Mouse (Mus musculus) stomach, postnatal 0 days (tissue): ENCODE data around the gene Nbas. TPM values are rescaled to one million over a fixed set of nuclear protein-coding genes. Genes with fewer than 3 reads are reported as not detected.

Experiments
- ATAC-seq: fragments of 200-750 bp; cut with Nextera tagmentation; 2 replicates; pipeline ENCODE4 v1.8.0; 2017; ENCODE audit not compliant: low FRiP score, low TSS enrichment
- DNase-seq: peaks from one replicate; pipeline ENCODE4 v3.0.0-alpha.2; 2016; ENCODE audit warnings: low spot score
- H3K27ac ChIP-seq: fragments of 300-500 bp; sonication (generic); replicated peaks from 2 replicates; pipeline ENCODE4 v1.5.1; 2014; ENCODE audit warnings: mild to moderate bottlenecking, control low read depth
- H3K27me3 ChIP-seq: fragments of 300-500 bp; sonication (generic); 2 replicates; pipeline ENCODE4 v1.6.1; 2014; ENCODE audit warnings: low read length; ENCODE audit not compliant: control insufficient read depth, insufficient read depth
- H3K36me3 ChIP-seq: fragments of 300-500 bp; sonication (generic); 2 replicates; pipeline ENCODE4 v1.6.1; 2014; ENCODE audit warnings: low read length, mixed read lengths; ENCODE audit not compliant: control insufficient read depth, insufficient read depth
- H3K4me1 ChIP-seq: fragments of 300-500 bp; sonication (generic); replicated peaks from 2 replicates; pipeline ENCODE4 v1.6.1; 2014; ENCODE audit warnings: antibody characterized with exemption; ENCODE audit not compliant: control insufficient read depth, insufficient read depth
- H3K4me2 ChIP-seq: fragments of 300-500 bp; sonication (generic); replicated peaks from 2 replicates; pipeline ENCODE4 v1.6.1; 2014; ENCODE audit warnings: low read depth, mild to moderate bottlenecking, control low read depth, moderate library complexity
- H3K4me3 ChIP-seq: fragments of 300-500 bp; sonication (generic); 2 replicates; pipeline ENCODE4 v1.5.1; 2014; ENCODE audit warnings: low read depth, low read length, control low read depth
- H3K9ac ChIP-seq: fragments of 300-500 bp; sonication (generic); 2 replicates; pipeline ENCODE4 v1.6.1; 2014; ENCODE audit warnings: mild to moderate bottlenecking, low read length, control low read depth, mixed read lengths
- H3K9me3 ChIP-seq: fragments of 300-500 bp; sonication (generic); 2 replicates; pipeline ENCODE4 v1.6.1; 2016; ENCODE audit warnings: low read length; ENCODE audit not compliant: control insufficient read depth
- CTCF ChIP-seq: IDR thresholded peaks from 2 replicates; pipeline ENCODE4 v1.5.1; 2016; ENCODE audit warnings: antibody characterized with exemption, low read depth, mild to moderate bottlenecking, moderate library complexity
- EP300 ChIP-seq: optimal IDR thresholded peaks from 2 replicates; pipeline ENCODE3; 2016; ENCODE audit warnings: antibody characterized with exemption
- WGBS: fragments of 180-500 bp; shearing (Covaris S2); extraction: QIAGEN DNeasy Blood & Tissue Kit; methylation state at CpG from one replicate; pipeline ENCODE4 v1.1.7; 2014; 5-methylcytosine and 5-hydroxymethylcytosine counted together
- polyA plus RNA-seq: library from polyadenylated mRNA; unstranded; fragments of >200 nt; fragmentation: Nextera tagmentation; extraction: Ambion mirVana; gene quantifications from 2 replicates; pipeline ENCODE4 v1.2.1, GENCODE M21; 2015

Gene Nbas
- polyA plus RNA-seq = 9.1 and 11.5 TPM in 2 replicates

DNA sequence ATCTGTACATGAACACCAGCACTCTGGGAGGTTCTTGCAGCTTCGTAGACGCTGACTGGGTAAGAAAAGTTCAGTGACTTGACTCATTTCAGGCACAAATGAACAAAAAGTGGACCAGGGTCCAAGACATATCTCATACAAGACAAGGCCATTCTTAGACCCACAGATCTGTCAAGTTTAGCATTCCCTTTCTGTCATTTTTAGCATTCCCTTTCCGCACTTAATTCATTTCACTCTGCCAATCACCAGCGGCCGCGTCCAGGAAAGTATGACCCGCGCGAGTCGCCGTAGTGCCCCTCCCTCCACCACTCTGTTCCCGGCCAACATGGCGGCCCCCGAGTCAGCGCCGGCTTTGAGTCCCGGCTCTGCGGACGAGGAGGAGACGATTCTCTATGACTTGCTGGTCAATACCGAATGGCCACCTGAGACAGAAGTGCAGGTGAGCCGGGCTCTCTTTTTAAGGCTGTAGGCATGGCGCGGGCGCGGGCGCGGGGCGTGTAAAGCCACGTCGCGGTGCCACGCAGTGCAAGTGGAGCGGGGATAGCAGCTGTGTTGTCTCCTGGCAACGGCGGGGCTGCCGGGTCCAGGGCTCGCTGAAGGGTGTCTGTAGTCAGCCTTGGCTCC is at the start of gene Nbas:
Gene Nbas, plus strand, starts transcription at position 308 of the 624 bp plus-strand sequence.
- Histone ChIP-seq H3K27me3 (no peaks in the 10 kb centered on the region), H3K4me1 (no peaks in the 10 kb centered on the region), H3K9me3 (no peaks in the 10 kb centered on the region), H3K4me2 (peak within 1 kb of the TSS; percentile 72), H3K9ac (peak within 1 kb of the TSS; percentile 80), H3K4me3 (peak within 1 kb of the TSS; percentile 95), H3K27ac (no peak within 1 kb of the TSS), H3K36me3 (no peaks in the 10 kb centered on the region)
- TF ChIP-seq CTCF = no peak
- no peak for TF ChIP-seq EP300
- WGBS = 2% methylated on average over 38 of the region's 38 CpGs
- ATAC-seq (peak; percentile 94), DNase-seq (peak; percentile 87)

DNA sequence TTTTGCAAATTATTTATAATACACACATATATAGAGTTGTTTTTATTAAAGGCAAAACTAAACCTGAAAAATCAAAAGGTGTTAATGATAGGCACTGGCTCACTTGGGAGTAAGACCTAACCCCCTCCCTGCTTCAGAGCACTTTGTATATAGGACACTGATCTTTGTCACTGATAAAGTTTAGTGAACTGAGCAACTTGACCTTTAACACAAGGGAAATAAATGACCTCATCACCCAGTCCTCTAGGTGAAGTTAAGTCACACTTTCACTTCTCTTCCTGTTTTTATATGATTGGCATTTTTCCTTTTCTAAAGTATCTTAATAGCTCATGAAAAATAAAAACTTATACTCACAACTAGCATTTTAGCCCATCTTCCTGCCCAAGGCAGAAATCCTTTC is 26.5 kb upstream of the Nbas start:
- H3K4me2 ChIP-seq = no peak overlapping the region
- TF ChIP-seq CTCF (no peak), EP300 (no peak)
- DNase-seq = no peak
- H3K9me3 ChIP-seq = no peaks in the 10 kb centered on the region
- H3K36me3 ChIP-seq = peaks cover 23% of the 10 kb centered on the region
- H3K4me3 ChIP-seq = no peak overlapping the region
- ATAC-seq = no peak
- H3K27me3 ChIP-seq = no peaks in the 10 kb centered on the region
- H3K27ac ChIP-seq = no peak overlapping the region
- no peak overlapping the region for H3K9ac ChIP-seq
- H3K4me1 ChIP-seq = no peaks in the 10 kb centered on the region

GRCm38 (mm10) chr12:13248691-13249572 is 20.0 kb upstream of the Nbas start, which contains the start of gene Ddx1:
Ddx1 (minus strand) TSS chr12:13249213.
- Histone ChIP-seq H3K27me3 (no peaks in the 10 kb centered on the region), H3K4me3 (peak within 1 kb of the TSS; percentile 93), H3K4me2 (peak within 1 kb of the TSS; percentile 62), H3K9ac (peak within 1 kb of the TSS; percentile 94), H3K9me3 (no peaks in the 10 kb centered on the region), H3K36me3 (no peaks in the 10 kb centered on the region), H3K4me1 (no peaks in the 10 kb centered on the region), H3K27ac (peak within 1 kb of the TSS; percentile 92)
- no peak for TF ChIP-seq CTCF
- no peak for TF ChIP-seq EP300
- DNase-seq (peak; percentile 84), ATAC-seq (peak; percentile 94)
- WGBS = 3% methylated on average over 57 of the region's 59 CpGs

GRCm38 (mm10) chr12:13249573-13249919 is 19.4 kb upstream of the Nbas start:
- ATAC-seq = no peak
- no peak for TF ChIP-seq CTCF
- TF ChIP-seq EP300 = no peak
- H3K9ac ChIP-seq = peak overlapping the region; percentile 94; the same call in 1 of the 2 replicates
- H3K4me1 ChIP-seq = no peaks in the 10 kb centered on the region
- H3K27ac ChIP-seq = peak overlapping the region; percentile 92
- no peaks in the 10 kb centered on the region for H3K36me3 ChIP-seq
- DNase-seq = no peak
- 75% methylated on average over 3 of the region's 3 CpGs for WGBS
- no peaks in the 10 kb centered on the region for H3K9me3 ChIP-seq
- H3K27me3 ChIP-seq = no peaks in the 10 kb centered on the region
- peak overlapping the region; percentile 62 for H3K4me2 ChIP-seq
- peak overlapping the region; percentile 93 for H3K4me3 ChIP-seq

- no peak for TF ChIP-seq EP300
- TF ChIP-seq CTCF = no peak
- no peak overlapping the region for H3K4me3 ChIP-seq
- H3K4me2 ChIP-seq = no peak overlapping the region
- H3K27ac ChIP-seq = no peak overlapping the region
- no peaks in the 10 kb centered on the region for H3K36me3 ChIP-seq
- H3K9me3 ChIP-seq = no peaks in the 10 kb centered on the region
- no peak for ATAC-seq
- no peaks in the 10 kb centered on the region for H3K27me3 ChIP-seq
- WGBS = 36% methylated on average over 3 of the region's 3 CpGs
- no peak overlapping the region for H3K9ac ChIP-seq
- DNase-seq = peak; percentile 17
- H3K4me1 ChIP-seq = no peaks in the 10 kb centered on the region
These were observed 13.9 kb upstream of the Nbas start for GRCm38 (mm10) chr12:13255068-13255467.

DNA sequence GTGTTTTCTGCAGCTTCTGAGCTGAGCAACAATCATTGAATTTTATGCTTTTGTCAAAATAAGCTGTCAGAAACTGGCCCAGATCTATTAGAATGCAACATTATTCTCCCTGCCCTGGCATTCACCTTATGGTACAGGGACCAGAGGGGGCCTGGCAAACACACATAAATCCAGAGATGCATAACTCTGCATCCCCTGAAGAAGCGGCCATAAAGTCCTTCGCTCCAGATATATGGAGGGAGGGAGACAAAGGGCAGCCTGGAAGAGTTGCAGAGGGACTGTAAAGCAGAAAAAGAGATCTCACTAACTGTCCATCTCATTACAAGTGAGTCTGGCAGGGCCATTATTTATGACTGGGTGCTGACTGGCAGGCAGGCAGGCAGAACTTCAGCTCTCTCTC is 13.2 kb upstream of the Nbas start:
- Histone ChIP-seq H3K4me3 (no peak overlapping the region), H3K27me3 (no peaks in the 10 kb centered on the region), H3K4me1 (no peaks in the 10 kb centered on the region), H3K9ac (no peak overlapping the region), H3K4me2 (no peak overlapping the region), H3K27ac (no peak overlapping the region), H3K36me3 (no peaks in the 10 kb centered on the region), H3K9me3 (no peaks in the 10 kb centered on the region)
- ATAC-seq = no peak
- TF ChIP-seq EP300 (no peak), CTCF (no peak)
- no peak for DNase-seq
- WGBS = 65% methylated on average over 2 of the region's 2 CpGs
